In the genomic region with DNA sequence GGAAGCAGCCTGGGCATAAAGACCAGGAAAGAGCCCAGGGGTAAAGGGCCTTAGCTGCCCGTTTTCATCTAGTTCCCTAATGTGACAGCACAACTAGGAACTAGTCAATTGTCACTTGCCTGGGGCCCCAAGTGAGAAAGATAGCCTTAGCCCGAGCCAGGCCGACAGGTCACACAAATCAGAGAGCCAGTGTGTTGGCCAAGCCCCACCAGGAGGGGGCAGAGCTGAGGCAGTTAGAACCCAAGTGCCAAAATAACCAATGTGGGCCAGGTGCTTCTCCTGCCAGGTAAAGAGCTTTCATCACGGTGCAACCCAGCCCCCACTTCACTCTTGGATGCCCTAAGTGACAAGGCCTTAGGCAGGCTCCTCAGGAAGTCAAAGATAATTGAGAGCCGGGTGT, we compare ENCODE assay signal across 9 mouse cellular contexts.
DNase-seq lines count a peak whose midpoint lies in the region; ATAC-seq lines count a peak whose summit lies in the region.
"Had no signal": no experiment of that assay in that cellular context is flagged by ENCODE, and none has a peak within 500 bp of the region (broad histone marks: within the 10 kb centered on the region; RNA-seq: fewer than 3 reads in every experiment).

No protein-coding gene starts in this region.

- H3K36me3 ChIP-seq in kidney, embryonic 14.5 days (ENCODE audit: control insufficient read depth, insufficient read depth, low read length), result no peaks in the 10 kb centered on the region
- H3K36me3 ChIP-seq: neural tube, embryonic 12.5 days had no signal

- H3K4me1 ChIP-seq in kidney, embryonic 14.5 days (ENCODE audit: control insufficient read depth, insufficient read depth, low read length), result peaks cover 25% of the 10 kb centered on the region
- H3K4me1 ChIP-seq: neural tube, embryonic 12.5 days had no signal

- no peak overlapping the region for H3K27ac ChIP-seq in kidney, embryonic 14.5 days (ENCODE audit: low read depth, low read length)
- H3K27ac ChIP-seq: neural tube, embryonic 12.5 days had no signal

- no peak for ATAC-seq in kidney, embryonic 14.5 days (ENCODE audit: low FRiP score, low TSS enrichment)
- ATAC-seq in granulocyte monocyte progenitor cell, adult 5-6 weeks (replicated peaks; ENCODE audit: poor library complexity, severe bottlenecking), result peak; percentile 39; the same call in 1 of the 2 replicates

- no peaks in the 10 kb centered on the region for H3K9me3 ChIP-seq in kidney, embryonic 14.5 days (ENCODE audit: control insufficient read depth, low read length)
- H3K9me3 ChIP-seq: neural tube, embryonic 12.5 days had no signal

- 47% methylated on average over 5 of the region's 5 CpGs for WGBS in kidney, embryonic 14.5 days

- H3K9ac ChIP-seq in kidney, embryonic 14.5 days (ENCODE audit: low read depth, low read length), result no peak overlapping the region
- H3K9ac ChIP-seq: neural tube, embryonic 12.5 days had no signal

- DNase-seq in kidney, adult 9 months, result peak; percentile 39
- peak; percentile 24 for DNase-seq in NIH3T3 (ENCODE audit: low read depth)
- DNase-seq in spleen, postnatal 14 days (ENCODE audit: low spot score in 2 of 2), result peak; percentile 15 to 52
- no peak for DNase-seq in gastrocnemius, adult 8-10 months (ENCODE audit: low spot score in 2 of 2)
- DNase-seq in ovary, postnatal 10 days (ENCODE audit: low spot score), result no peak
- DNase-seq in Muller cell, postnatal 12 days (ENCODE audit: inconsistent ontology term), result no peak

- H3K27me3 ChIP-seq in kidney, embryonic 14.5 days (ENCODE audit: control insufficient read depth, insufficient read depth, low read length), result no peaks in the 10 kb centered on the region
- H3K27me3 ChIP-seq: neural tube, embryonic 12.5 days had no signal

- no peak overlapping the region for H3K4me3 ChIP-seq in kidney, embryonic 14.5 days (ENCODE audit: low read length)
- H3K4me3 ChIP-seq: neural tube, embryonic 12.5 days had no signal

- no peak overlapping the region for H3K4me2 ChIP-seq in kidney, embryonic 14.5 days (replicated peaks; ENCODE audit: low read depth, low read length)
- H3K4me2 ChIP-seq: neural tube, embryonic 12.5 days had no signal

Comparison
In these comparisons a context has a peak if more than half of its experiments do, and no peak if none do; other contexts are left out.
1. DNase-seq: peak in kidney, adult 9 months (single experiment), NIH3T3 (single experiment) and spleen, postnatal 14 days (2 of 2); none in gastrocnemius, adult 8-10 months (0 of 2), ovary, postnatal 10 days (single experiment) and Muller cell, postnatal 12 days (single experiment).